Mouse (Mus musculus) kidney, embryonic 16.5 days (tissue): Measurements from ENCODE around the gene Tbkbp1. TPM values are rescaled to one million over a fixed set of nuclear protein-coding genes. Genes with fewer than 3 reads are reported as not detected.
A peak's percentile ranks its signal among the peaks of the same experiment; 100 is the strongest.

Source experiments
- ATAC-seq: fragments of 200-750 bp; cut with Nextera tagmentation; 2 replicates; pipeline ENCODE4 v1.8.0; 2017; ENCODE audit warnings: moderate TSS enrichment; ENCODE audit not compliant: low FRiP score, low TSS enrichment
- H3K27ac ChIP-seq: fragments of 300-500 bp; sonication (generic); 2 replicates; pipeline ENCODE4 v1.5.1; 2014; ENCODE audit warnings: low read length
- H3K27me3 ChIP-seq: fragments of 300-500 bp; sonication (generic); 2 replicates; pipeline ENCODE4 v1.6.1; 2014; ENCODE audit warnings: low read length, control low read depth, mixed read lengths; ENCODE audit not compliant: insufficient read depth
- H3K36me3 ChIP-seq: fragments of 300-500 bp; sonication (generic); 2 replicates; pipeline ENCODE4 v1.6.1; 2014; ENCODE audit warnings: low read length, control low read depth, mixed read lengths; ENCODE audit not compliant: insufficient read depth
- H3K4me1 ChIP-seq: fragments of 300-500 bp; sonication (generic); 2 replicates; pipeline ENCODE4 v1.6.1; 2014; ENCODE audit warnings: low read length, control low read depth, mixed read lengths; ENCODE audit not compliant: insufficient read depth
- H3K4me2 ChIP-seq: fragments of 300-500 bp; sonication (generic); replicated peaks from 2 replicates; pipeline ENCODE4 v1.6.1; 2014; ENCODE audit warnings: low read depth, low read length
- H3K4me3 ChIP-seq: fragments of 300-500 bp; sonication (generic); 2 replicates; pipeline ENCODE4 v1.5.1; 2014; ENCODE audit warnings: mild to moderate bottlenecking, low read length
- H3K9ac ChIP-seq: fragments of 300-500 bp; sonication (generic); replicated peaks from 2 replicates; pipeline ENCODE4 v1.6.1; 2014; ENCODE audit warnings: low read length
- H3K9me3 ChIP-seq: fragments of 300-500 bp; sonication (generic); 2 replicates; pipeline ENCODE4 v1.6.1; 2016; ENCODE audit warnings: low read length, control low read depth
- WGBS: fragments of 180-500 bp; shearing (Covaris S2); extraction: QIAGEN DNeasy Blood & Tissue Kit; methylation state at CpG from one replicate; pipeline ENCODE4 v1.1.7; 2014; 5-methylcytosine and 5-hydroxymethylcytosine counted together
- microRNA-seq: library from miRNA; unstranded; fragments of <30 nt; microRNA quantifications from one replicate; pipeline ENCODE4, GENCODE M21; 2016
- polyA plus RNA-seq: library from polyadenylated mRNA; unstranded; fragments of >200 nt; fragmentation: Nextera tagmentation; extraction: Ambion mirVana; gene quantifications from 2 replicates; pipeline ENCODE4 v1.2.1, GENCODE M21; 2015

The Tbkbp1 gene
- polyA plus RNA-seq, 1 experiment from 2014 or later, result 4.0 TPM

DNA sequence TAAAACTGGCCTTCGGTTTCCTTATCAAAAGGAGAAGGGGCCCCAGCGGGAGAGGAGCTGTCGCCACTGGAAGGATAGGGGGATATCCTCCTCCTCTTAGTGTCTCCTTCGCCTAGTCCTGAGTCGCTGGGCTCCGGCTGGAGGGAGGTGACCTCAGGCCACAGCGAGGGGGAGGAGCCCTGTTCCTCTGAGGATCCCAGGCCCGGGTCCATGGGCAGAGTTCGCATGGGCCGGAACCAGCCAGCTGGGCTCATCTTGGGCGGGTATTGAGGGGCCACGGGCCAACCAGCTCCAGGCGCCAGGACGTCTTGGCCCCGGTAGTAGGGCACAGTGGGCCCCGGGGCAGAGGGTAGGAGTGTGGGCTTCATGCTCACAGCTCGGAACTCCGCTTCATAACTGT, 52.5 kb downstream of the Tbkbp1 start:
- Histone ChIP-seq H3K27me3 (peaks cover 18% of the 10 kb centered on the region), H3K4me3 (no peak overlapping the region), H3K9ac (no peak overlapping the region), H3K9me3 (no peaks in the 10 kb centered on the region), H3K4me1 (no peaks in the 10 kb centered on the region; the same call in 1 of the 2 replicates), H3K4me2 (no peak overlapping the region; the same call in 1 of the 2 replicates), H3K27ac (no peak overlapping the region), H3K36me3 (no peaks in the 10 kb centered on the region)
- peak; percentile 35; the same call in 1 of the 2 replicates for ATAC-seq
- WGBS, result 19% methylated on average over 18 of the region's 18 CpGs

- peaks cover 10% of the 10 kb centered on the region for H3K27me3 ChIP-seq
- no peak overlapping the region for H3K4me2 ChIP-seq
- no peak for ATAC-seq
- no peaks in the 10 kb centered on the region; the same call in 1 of the 2 replicates for H3K4me1 ChIP-seq
- no peak overlapping the region for H3K27ac ChIP-seq
- no peak overlapping the region for H3K4me3 ChIP-seq
- no peaks in the 10 kb centered on the region for H3K36me3 ChIP-seq
- H3K9ac ChIP-seq, result no peak overlapping the region
- WGBS, result 75% methylated on average over 2 of the region's 2 CpGs
- no peaks in the 10 kb centered on the region for H3K9me3 ChIP-seq
Observed at GRCm38 (mm10) chr11:97094600-97094999, 56.7 kb downstream of the Tbkbp1 start.

GRCm38 (mm10) chr11:97086365-97086764, 64.9 kb downstream of the Tbkbp1 start:
- H3K27ac ChIP-seq, result no peak overlapping the region
- WGBS, result 80% methylated on average over 6 of the region's 6 CpGs
- ATAC-seq, result no peak

More at GRCm38 (mm10) chr11:97086365-97086764, 64.9 kb downstream of the Tbkbp1 start:
- Histone ChIP-seq H3K4me2 (no peak overlapping the region), H3K9ac (no peak overlapping the region), H3K27me3 (0 out of 2 replicates have a peak, but pooled peaks cover 3% of the 10 kb centered on the region), H3K4me1 (peaks cover 12% of the 10 kb centered on the region), H3K4me3 (no peak overlapping the region), H3K9me3 (peaks cover 8% of the 10 kb centered on the region; the same call in 1 of the 2 replicates), H3K36me3 (no peaks in the 10 kb centered on the region)

Small RNA genes lying within 50 kb of the gene (microRNA-seq; reads per million reads assigned to microRNA genes)
- gene Mir7235, result not detected

Other genes with a start within 250 kb of the Tbkbp1 start
- 83.7 and 88.3 TPM in 2 replicates for gene Cdk5rap3, start 235.0 kb downstream of the Tbkbp1 start, polyA plus RNA-seq
- 52.5 and 55.8 TPM in 2 replicates for gene Prr15l, start 223.4 kb downstream of the Tbkbp1 start, polyA plus RNA-seq
- gene Pnpo, start 207.5 kb downstream of the Tbkbp1 start, polyA plus RNA-seq, result 38.0 TPM in 2 replicates
- 21.2 and 25.1 TPM in 2 replicates for gene Sp2, start 168.5 kb downstream of the Tbkbp1 start, polyA plus RNA-seq
- 1.6 and 2.0 TPM in 2 replicates for gene Sp6, start 138.1 kb downstream of the Tbkbp1 start, polyA plus RNA-seq
- 45.7 and 50.9 TPM in 2 replicates for gene Scrn2, start 121.6 kb downstream of the Tbkbp1 start, polyA plus RNA-seq
- gene Lrrc46, start 110.1 kb downstream of the Tbkbp1 start, polyA plus RNA-seq, result 1.3 and 1.5 TPM in 2 replicates
- gene Mrpl10, start 109.9 kb downstream of the Tbkbp1 start, polyA plus RNA-seq, result 92.9 and 98.8 TPM in 2 replicates
- 10.2 and 10.4 TPM in 2 replicates for gene Osbpl7, start 100.9 kb downstream of the Tbkbp1 start, polyA plus RNA-seq
- 0.14 and 0.24 TPM in 2 replicates for gene Tbx21, start 36.2 kb downstream of the Tbkbp1 start, polyA plus RNA-seq
- gene Kpnb1, start 36.4 kb upstream of the Tbkbp1 start, polyA plus RNA-seq, result 51.0 and 54.6 TPM in 2 replicates
- gene Npepps, start 129.1 kb upstream of the Tbkbp1 start, polyA plus RNA-seq, result 80.9 and 94.4 TPM in 2 replicates
- 56.5 and 59.8 TPM in 2 replicates for gene Mrpl45, start 164.2 kb upstream of the Tbkbp1 start, polyA plus RNA-seq
- 0.21 and 0.24 TPM in 2 replicates for gene Gpr179, start 200.6 kb upstream of the Tbkbp1 start, polyA plus RNA-seq
- 3.4 and 3.5 TPM in 2 replicates for gene Socs7, start 211.1 kb upstream of the Tbkbp1 start, polyA plus RNA-seq